Mouse (Mus musculus): ENCODE results near the gene Blmh. TPM values are rescaled to one million over a fixed set of nuclear protein-coding genes. Genes with fewer than 3 reads are reported as not detected.

Blmh gene
- total RNA-seq, 2 experiments from 2014 or later = 54.8 to 64.8 TPM

Other genes starting within 250 kb of the Blmh start
- gene Trarg1, start 245.0 kb upstream of the Blmh start, total RNA-seq (2021) = 1 to 10 TPM; 4.2 to 6.7 TPM
- 10 to 100 TPM; 30.7 to 32.9 TPM for gene Gosr1, start 161.2 kb upstream of the Blmh start, total RNA-seq (2021)
- gene Cpd, start 77.8 kb upstream of the Blmh start, total RNA-seq (2021) = 10 to 100 TPM; 66.5 to 71.9 TPM
- under 1 TPM; 0.24 to 0.55 TPM for gene Tmigd1, start 22.6 kb upstream of the Blmh start, total RNA-seq (2021)
- 1 to 10 TPM in 1 of 2 experiments, under 1 TPM in 1; 0.60 to 1.3 TPM for gene Slc6a4, start 73.8 kb downstream of the Blmh start, total RNA-seq (2021)
- gene Nsrp1, start 153.6 kb downstream of the Blmh start, total RNA-seq (2021) = 10 to 100 TPM; 17.3 to 18.4 TPM

Data from heart, postnatal 10 days (tissue).